ENCODE assay signal across 8 mouse cellular contexts in genomic region chr11:43681472-43682414, GRCm38 (mm10). TPM values are rescaled to one million over a fixed set of nuclear protein-coding genes. Genes with fewer than 3 reads are reported as not detected.
DNase-seq lines count a peak whose midpoint lies in the region; ATAC-seq lines count a peak whose summit lies in the region.

Pwwp2a (plus strand) TSS chr11:43681998.

- ATAC-seq in megakaryocyte progenitor cell, adult 5-6 weeks (replicated peaks; ENCODE audit: poor library complexity), result peak; percentile 93

- DNase-seq in adipocyte (ENCODE audit: low spot score), result peak; percentile 100
- DNase-seq in embryo, embryonic 10 days (ENCODE audit: low spot score), result peak; percentile 99
- DNase-seq in gastrocnemius, postnatal 10 days, result peak; percentile 100
- DNase-seq in induced T-regulatory cell, adult 2 months (ENCODE audit: low read depth), result peak; percentile 99
- DNase-seq in left cerebral cortex, adult 9 months (ENCODE audit: low spot score in 2 of 2), result peak; percentile 97 to 99
- DNase-seq in right cerebral cortex, postnatal 14 days, result peak; percentile 100
- DNase-seq in urinary bladder, postnatal 36 days (ENCODE audit: low spot score in 2 of 2), result peak; percentile 97 to 100

RNA-seq across cellular contexts. Expression of gene Pwwp2a, which starts in this region (rescaled TPM):
- total RNA-seq in gastrocnemius, postnatal 10 days (2021), result 10 to 100 TPM; 21.0 to 25.7 TPM
- 44.5 and 46.9 TPM in 2 replicates for total RNA-seq in megakaryocyte progenitor cell, adult 5-6 weeks (2015)
- 27.8 and 39.3 TPM in 2 replicates for total RNA-seq in megakaryocyte progenitor cell, adult 5-6 weeks (2017)

Comparison
In these comparisons a context has a peak if more than half of its experiments do, and no peak if none do; other contexts are left out.
1. Peak in every context shown above with its lines: DNase-seq and ATAC-seq.